Mouse (Mus musculus) retina, embryonic 14.5 days (tissue): ENCODE measurements at regions not wholly inside any gene's neighbourhood (a gene's known extent, or its start where the extent isn't known, plus 50 kb on each side); places are given as distances from the start of the nearest gene placed in this dataset.
A peak's percentile ranks its signal among the peaks of the same experiment; 100 is the strongest.

Source experiments
- DNase-seq: peaks from one replicate; pipeline ENCODE4 v3.0.0-alpha.2; 2015; ENCODE audit warnings: low spot score

- DNase-seq = no peak
These were observed 97.8 kb upstream of the Parp11 start for GRCm38 (mm10) chr6:127348770-127349409.

- no peak for DNase-seq
These were observed 97.0 kb upstream of the Parp11 start for GRCm38 (mm10) chr6:127349479-127350110.

- DNase-seq = no peak
These were observed 94.9 kb upstream of the Parp11 start for GRCm38 (mm10) chr6:127351691-127352090.

GRCm38 (mm10) chr6:127355112-127355511 lies 91.5 kb upstream of the Parp11 start:
- DNase-seq = no peak

- DNase-seq = no peak
These were observed 90.2 kb upstream of the Parp11 start for GRCm38 (mm10) chr6:127356442-127356841.

GRCm38 (mm10) chr6:127358805-127359204 lies 87.8 kb upstream of the Parp11 start:
- DNase-seq = no peak

- DNase-seq = peak; percentile 84
These were observed 87.2 kb upstream of the Parp11 start for GRCm38 (mm10) chr6:127359391-127359874.

GRCm38 (mm10) chr6:127362166-127362565 lies 84.5 kb upstream of the Parp11 start:
- no peak for DNase-seq

GRCm38 (mm10) chr6:127362966-127363752 lies 83.5 kb upstream of the Parp11 start:
- DNase-seq = peak; percentile 72

- no peak for DNase-seq
These were observed 82.6 kb upstream of the Parp11 start for GRCm38 (mm10) chr6:127363871-127364590.

GRCm38 (mm10) chr6:127364591-127365187 lies 82.0 kb upstream of the Parp11 start:
- no peak for DNase-seq

- no peak for DNase-seq
These were observed 81.4 kb upstream of the Parp11 start for GRCm38 (mm10) chr6:127365246-127365645.

- no peak for DNase-seq
These were observed 81.0 kb upstream of the Parp11 start for GRCm38 (mm10) chr6:127365651-127366050.

- no peak for DNase-seq
These were observed 73.6 kb upstream of the Parp11 start for GRCm38 (mm10) chr6:127373052-127373451.

- no peak for DNase-seq
These were observed 72.7 kb upstream of the Parp11 start for GRCm38 (mm10) chr6:127373797-127374463.

- no peak for DNase-seq
These were observed 72.0 kb upstream of the Parp11 start for GRCm38 (mm10) chr6:127374464-127375143.

GRCm38 (mm10) chr6:127375144-127375529 lies 71.5 kb upstream of the Parp11 start:
- DNase-seq = no peak

- DNase-seq = no peak
These were observed 70.9 kb upstream of the Parp11 start for GRCm38 (mm10) chr6:127375711-127376199.

- DNase-seq = no peak
These were observed 67.9 kb upstream of the Parp11 start for GRCm38 (mm10) chr6:127378701-127379100.

- DNase-seq = peak; percentile 73
These were observed 67.1 kb upstream of the Parp11 start for GRCm38 (mm10) chr6:127379511-127379910.
